Mouse (Mus musculus) midbrain, embryonic 13.5 days (tissue): ENCODE measurements around the gene Hacd2. TPM values are rescaled to one million over a fixed set of nuclear protein-coding genes. Genes with fewer than 3 reads are reported as not detected.

ENCODE experiments used
- ATAC-seq: fragments of 200-750 bp; cut with Nextera tagmentation; 2 replicates; pipeline ENCODE4 v1.8.0; 2017; ENCODE audit warnings: mild to moderate bottlenecking, moderate TSS enrichment, moderate library complexity
- H3K27ac ChIP-seq: fragments of 300-500 bp; sonication (generic); 2 replicates; pipeline ENCODE4 v1.5.1; 2015; ENCODE audit warnings: inconsistent platforms, mild to moderate bottlenecking, moderate library complexity
- H3K27me3 ChIP-seq: fragments of 300-500 bp; sonication (generic); 2 replicates; pipeline ENCODE4 v1.6.1; 2015; ENCODE audit warnings: mild to moderate bottlenecking, inconsistent platforms
- H3K36me3 ChIP-seq: fragments of 300-500 bp; sonication (generic); 2 replicates; pipeline ENCODE4 v1.6.1; 2015; ENCODE audit warnings: mild to moderate bottlenecking, inconsistent platforms
- H3K4me1 ChIP-seq: fragments of 300-500 bp; sonication (generic); replicated peaks from 2 replicates; pipeline ENCODE4 v1.6.1; 2015; ENCODE audit warnings: inconsistent platforms
- H3K4me2 ChIP-seq: fragments of 300-500 bp; sonication (generic); replicated peaks from 2 replicates; pipeline ENCODE4 v1.6.1; 2015; ENCODE audit warnings: moderate library complexity, mild to moderate bottlenecking, inconsistent platforms
- H3K4me3 ChIP-seq: fragments of 300-500 bp; sonication (generic); replicated peaks from 2 replicates; pipeline ENCODE4 v1.5.1; 2015; ENCODE audit warnings: mild to moderate bottlenecking, inconsistent platforms
- H3K9ac ChIP-seq: fragments of 300-500 bp; sonication (generic); replicated peaks from 2 replicates; pipeline ENCODE4 v1.6.1; 2015; ENCODE audit warnings: mild to moderate bottlenecking, inconsistent platforms
- H3K9me3 ChIP-seq: fragments of 300-500 bp; sonication (generic); 2 replicates; pipeline ENCODE4 v1.6.1; 2016; ENCODE audit warnings: mild to moderate bottlenecking, inconsistent platforms
- WGBS: fragments of 180-500 bp; shearing (Covaris S2); methylation state at CpG from one replicate; pipeline ENCODE4 v1.1.7; 2015; 5-methylcytosine and 5-hydroxymethylcytosine counted together
- polyA plus RNA-seq: library from polyadenylated mRNA; unstranded; fragments of >200 nt; fragmentation: Nextera tagmentation; extraction: Ambion mirVana; gene quantifications from 2 replicates; pipeline ENCODE4 v1.2.1, GENCODE M21; 2015

Gene Hacd2
- polyA plus RNA-seq, 1 experiment from 2014 or later, result 40.5 TPM

GRCm38 (mm10) chr16:35038343-35039057 is 16.3 kb downstream of the Hacd2 start:
- ATAC-seq, result 0 out of 2 replicates have a peak, but pooled peaks have one; percentile 37
- Histone ChIP-seq H3K4me3 (no peak overlapping the region), H3K4me2 (no peak overlapping the region), H3K9ac (no peak overlapping the region), H3K36me3 (peaks cover 24% of the 10 kb centered on the region; the same call in 1 of the 2 replicates), H3K27ac (0 out of 2 replicates have a peak overlapping the region, but pooled peaks have one; percentile 32), H3K4me1 (peaks cover 9% of the 10 kb centered on the region), H3K27me3 (no peaks in the 10 kb centered on the region), H3K9me3 (no peaks in the 10 kb centered on the region)
- 18% methylated on average over 4 of the region's 4 CpGs for WGBS

GRCm38 (mm10) chr16:35040154-35040553 is 17.9 kb downstream of the Hacd2 start:
- H3K9ac ChIP-seq, result no peak overlapping the region
- WGBS, result 71% methylated on average over 1 of the region's 1 CpGs
- H3K9me3 ChIP-seq, result no peaks in the 10 kb centered on the region
- H3K4me2 ChIP-seq, result no peak overlapping the region
- H3K27me3 ChIP-seq, result no peaks in the 10 kb centered on the region
- peaks cover 18% of the 10 kb centered on the region; the same call in 1 of the 2 replicates for H3K36me3 ChIP-seq
- ATAC-seq, result no peak
- H3K4me1 ChIP-seq, result peaks cover 9% of the 10 kb centered on the region
- H3K4me3 ChIP-seq, result no peak overlapping the region
- H3K27ac ChIP-seq, result peak overlapping the region; percentile 39; the same call in 1 of the 2 replicates

- H3K9me3 ChIP-seq, result no peaks in the 10 kb centered on the region
- no peak for ATAC-seq
- no peak overlapping the region for H3K9ac ChIP-seq
- H3K4me1 ChIP-seq, result peaks cover 9% of the 10 kb centered on the region
- no peak overlapping the region for H3K4me3 ChIP-seq
- no peak overlapping the region for H3K27ac ChIP-seq
- H3K36me3 ChIP-seq, result peaks cover 18% of the 10 kb centered on the region; the same call in 1 of the 2 replicates
- 84% methylated on average over 7 of the region's 7 CpGs for WGBS
- H3K4me2 ChIP-seq, result no peak overlapping the region
- H3K27me3 ChIP-seq, result no peaks in the 10 kb centered on the region
These were observed 18.8 kb downstream of the Hacd2 start for GRCm38 (mm10) chr16:35041001-35041400.

GRCm38 (mm10) chr16:35046081-35046775 is 24.0 kb downstream of the Hacd2 start:
- Histone ChIP-seq H3K27me3 (no peaks in the 10 kb centered on the region), H3K27ac (no peak overlapping the region), H3K4me3 (no peak overlapping the region), H3K36me3 (peaks cover 15% of the 10 kb centered on the region; the same call in 1 of the 2 replicates), H3K9me3 (no peaks in the 10 kb centered on the region), H3K4me2 (no peak overlapping the region), H3K4me1 (peaks cover 20% of the 10 kb centered on the region), H3K9ac (no peak overlapping the region)
- ATAC-seq, result no peak
- 78% methylated on average over 6 of the region's 6 CpGs for WGBS

- 88% methylated on average over 6 of the region's 6 CpGs for WGBS
- no peak for ATAC-seq
- H3K27ac ChIP-seq, result no peak overlapping the region
- H3K4me3 ChIP-seq, result no peak overlapping the region
- no peak overlapping the region for H3K4me2 ChIP-seq
- H3K27me3 ChIP-seq, result no peaks in the 10 kb centered on the region
- no peaks in the 10 kb centered on the region for H3K9me3 ChIP-seq
- 0 out of 2 replicates have a peak, but pooled peaks cover 7% of the 10 kb centered on the region for H3K36me3 ChIP-seq
- H3K9ac ChIP-seq, result no peak overlapping the region
- H3K4me1 ChIP-seq, result peaks cover 23% of the 10 kb centered on the region
These were observed 25.2 kb downstream of the Hacd2 start for GRCm38 (mm10) chr16:35047272-35047969.

GRCm38 (mm10) chr16:35051066-35051465 is 28.8 kb downstream of the Hacd2 start:
- H3K4me3 ChIP-seq, result no peak overlapping the region
- H3K4me2 ChIP-seq, result no peak overlapping the region
- peak overlapping the region; percentile 11; the same call in 1 of the 2 replicates for H3K9ac ChIP-seq
- H3K9me3 ChIP-seq, result no peaks in the 10 kb centered on the region
- peaks cover 23% of the 10 kb centered on the region for H3K4me1 ChIP-seq
- 0 out of 2 replicates have a peak, but pooled peaks have one; percentile 54 for ATAC-seq
- H3K36me3 ChIP-seq, result no peaks in the 10 kb centered on the region
- no peak overlapping the region for H3K27ac ChIP-seq
- peaks cover 3% of the 10 kb centered on the region; the same call in 1 of the 2 replicates for H3K27me3 ChIP-seq
- WGBS, result 42% methylated on average over 5 of the region's 5 CpGs

GRCm38 (mm10) chr16:35052191-35052590 is 30.0 kb downstream of the Hacd2 start:
- Histone ChIP-seq H3K4me1 (peaks cover 23% of the 10 kb centered on the region), H3K27me3 (peaks cover 3% of the 10 kb centered on the region; the same call in 1 of the 2 replicates), H3K4me2 (no peak overlapping the region), H3K36me3 (no peaks in the 10 kb centered on the region), H3K27ac (no peak overlapping the region), H3K9ac (no peak overlapping the region), H3K9me3 (no peaks in the 10 kb centered on the region), H3K4me3 (no peak overlapping the region)
- 90% methylated on average over 1 of the region's 1 CpGs for WGBS
- ATAC-seq, result no peak

- no peak for ATAC-seq
- Histone ChIP-seq H3K27ac (no peak overlapping the region), H3K36me3 (no peaks in the 10 kb centered on the region), H3K4me2 (no peak overlapping the region), H3K27me3 (peaks cover 3% of the 10 kb centered on the region; the same call in 1 of the 2 replicates), H3K9ac (no peak overlapping the region), H3K4me3 (no peak overlapping the region), H3K9me3 (no peaks in the 10 kb centered on the region), H3K4me1 (peaks cover 13% of the 10 kb centered on the region)
- WGBS, result 93% methylated on average over 8 of the region's 8 CpGs
These were observed 32.4 kb downstream of the Hacd2 start for GRCm38 (mm10) chr16:35054432-35055193.

GRCm38 (mm10) chr16:35055194-35055506 is 32.9 kb downstream of the Hacd2 start:
- Histone ChIP-seq H3K4me1 (peaks cover 13% of the 10 kb centered on the region), H3K27me3 (peaks cover 3% of the 10 kb centered on the region; the same call in 1 of the 2 replicates), H3K27ac (no peak overlapping the region), H3K9ac (no peak overlapping the region), H3K9me3 (no peaks in the 10 kb centered on the region), H3K4me3 (no peak overlapping the region), H3K36me3 (no peaks in the 10 kb centered on the region), H3K4me2 (no peak overlapping the region)
- ATAC-seq, result no peak
- 84% methylated on average over 1 of the region's 1 CpGs for WGBS

- Histone ChIP-seq H3K4me3 (no peak overlapping the region), H3K27me3 (peaks cover 3% of the 10 kb centered on the region; the same call in 1 of the 2 replicates), H3K36me3 (no peaks in the 10 kb centered on the region), H3K9ac (no peak overlapping the region), H3K4me2 (no peak overlapping the region), H3K27ac (no peak overlapping the region), H3K9me3 (no peaks in the 10 kb centered on the region), H3K4me1 (peaks cover 7% of the 10 kb centered on the region)
- ATAC-seq, result peak; percentile 56; the same call in 1 of the 2 replicates
- WGBS, result 82% methylated on average over 1 of the region's 1 CpGs
These were observed 33.6 kb downstream of the Hacd2 start for GRCm38 (mm10) chr16:35055861-35056260.

GRCm38 (mm10) chr16:35056306-35056705 is 34.1 kb downstream of the Hacd2 start:
- Histone ChIP-seq H3K36me3 (no peaks in the 10 kb centered on the region), H3K9me3 (no peaks in the 10 kb centered on the region), H3K9ac (no peak overlapping the region), H3K4me3 (no peak overlapping the region), H3K27me3 (peaks cover 3% of the 10 kb centered on the region; the same call in 1 of the 2 replicates), H3K27ac (no peak overlapping the region), H3K4me1 (0 out of 2 replicates have a peak, but pooled peaks cover 2% of the 10 kb centered on the region), H3K4me2 (no peak overlapping the region)
- WGBS, result 27% methylated on average over 5 of the region's 5 CpGs
- peak; percentile 79 for ATAC-seq
